Mouse (Mus musculus) G1E (cell line): ENCODE measurements around the gene Cbln3. TPM values are rescaled to one million over a fixed set of nuclear protein-coding genes. Genes with fewer than 3 reads are reported as not detected.

Source experiments
- ATAC-seq: 2 replicates; pipeline ENCODE4 v1.8.0; 2016; ENCODE audit warnings: mild to moderate bottlenecking; ENCODE audit not compliant: insufficient number of reproducible peaks, poor library complexity, low FRiP score, severe bottlenecking; ENCODE audit errors: extremely low read depth
- DNase-seq: peaks from one replicate; pipeline ENCODE4 v3.0.0; 2012; ENCODE audit warnings: low spot score
- H3K27me3 ChIP-seq: 2 replicates; pipeline ENCODE4 v1.6.1; 2012; ENCODE audit warnings: mild to moderate bottlenecking, low read length, inconsistent platforms; ENCODE audit not compliant: insufficient read depth
- H3K36me3 ChIP-seq: replicated peaks from 2 replicates; pipeline ENCODE3; 2012; ENCODE audit warnings: mild to moderate bottlenecking, inconsistent platforms
- H3K4me1 ChIP-seq: 2 replicates; pipeline ENCODE4 v1.6.1; 2012; ENCODE audit warnings: low read depth, low read length, inconsistent platforms, mixed read lengths; ENCODE audit not compliant: insufficient read depth
- H3K4me3 ChIP-seq: 2 replicates; pipeline ENCODE4 v1.5.1; 2012; ENCODE audit warnings: low read depth, mild to moderate bottlenecking, inconsistent platforms, low read length, moderate library complexity, mixed read lengths
- H3K9me3 ChIP-seq: replicated peaks from 2 replicates; pipeline ENCODE4 v1.6.1; 2012; ENCODE audit warnings: inconsistent platforms
- CTCF ChIP-seq: IDR thresholded peaks from 2 replicates; pipeline ENCODE4 v1.5.1; 2012; ENCODE audit warnings: low read depth, low read length, inconsistent platforms, mixed read lengths
- GATA1 ChIP-seq: IDR thresholded peaks from 2 replicates; pipeline ENCODE4 v1.6.1; 2012; ENCODE audit warnings: borderline replicate concordance, low read length, inconsistent platforms, mixed read lengths
- GATA2 ChIP-seq: IDR thresholded peaks from 2 replicates; pipeline ENCODE4 v1.6.1; 2012; ENCODE audit warnings: low read depth, low read length, inconsistent platforms, borderline replicate concordance
- POLR2AphosphoS5 ChIP-seq: IDR thresholded peaks from 2 replicates; pipeline ENCODE4 v1.6.1; 2012; ENCODE audit warnings: low read depth, low read length, inconsistent platforms; ENCODE audit not compliant: insufficient replicate concordance
- TAL1 ChIP-seq: conservative IDR thresholded peaks from 2 replicates; pipeline ENCODE4 v1.6.1; 2012; ENCODE audit warnings: low read depth, low read length, inconsistent platforms, mixed read lengths
- polyA plus RNA-seq: library from polyadenylated mRNA; stranded (reverse); fragments of >175 nt; gene quantifications from 2 replicates; pipeline ENCODE4 v1.2.3, GENCODE M21; 2012
- total RNA-seq, 2 experiments: library from RNA; stranded (forward) in 1 of 2; stranded (reverse) in 1 of 2; fragments of 200-1000 nt in 1 of 2; fragments of >200 nt in 1 of 2; fragmentation: Nextera tagmentation in 1 of 2; gene quantifications; 2 replicates each; pipeline ENCODE4 v1.2.3; 2014 to 2017

The Cbln3 gene
- total and polyA plus RNA-seq, 3 experiments = 0.35 to 0.66 (median 0.53) TPM

DNA sequence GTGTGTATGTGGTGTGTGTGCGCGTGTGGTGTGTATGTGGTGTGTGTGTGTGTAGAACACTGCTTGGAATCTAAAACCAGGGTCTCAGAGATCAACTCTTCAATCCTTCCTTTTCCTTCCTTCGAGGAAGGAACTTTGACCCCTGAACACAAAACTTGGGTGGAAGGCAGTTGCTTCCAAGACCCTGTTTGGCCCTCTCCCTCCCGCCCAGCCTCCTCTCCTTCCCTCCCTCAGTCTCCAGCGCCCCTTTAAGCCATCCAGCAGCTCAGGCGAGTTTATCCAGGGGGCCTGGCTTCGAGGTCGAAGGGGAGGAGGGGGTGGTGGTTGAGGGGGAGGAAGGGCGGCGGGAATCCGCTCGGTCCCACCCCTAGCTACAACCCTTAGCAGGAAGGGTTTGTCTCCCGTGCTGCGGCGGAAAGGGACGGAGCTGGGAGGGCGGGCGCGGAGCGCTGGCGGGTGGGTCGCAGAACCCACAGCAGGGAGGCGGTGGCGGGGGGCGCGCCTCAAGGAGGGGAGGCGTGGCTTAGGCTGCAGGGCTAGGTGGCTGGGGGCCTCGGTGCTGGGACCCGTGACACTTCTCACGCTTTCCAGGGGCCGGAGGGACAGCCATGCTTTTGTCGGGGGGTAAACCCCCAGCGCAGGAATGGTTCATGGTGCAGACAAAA lies 30.4 kb downstream of the Cbln3 start, which contains the start of gene Nynrin:
Gene Nynrin, plus strand, starts transcription at position 390 of the 665 bp plus-strand sequence.
- DNase-seq (no peak), ATAC-seq (no peak)
- Histone ChIP-seq H3K4me1 (peaks cover 37% of the 10 kb centered on the region), H3K9me3 (no peaks in the 10 kb centered on the region), H3K27me3 (peaks cover 67% of the 10 kb centered on the region), H3K36me3 (no peaks in the 10 kb centered on the region), H3K4me3 (peak within 1 kb of the TSS; percentile 71)
- no peak for TF ChIP-seq GATA2
- no peak for TF ChIP-seq CTCF
- no peak for TF ChIP-seq GATA1
- no peak for TF ChIP-seq TAL1
- no peak for TF ChIP-seq POLR2AphosphoS5

DNA sequence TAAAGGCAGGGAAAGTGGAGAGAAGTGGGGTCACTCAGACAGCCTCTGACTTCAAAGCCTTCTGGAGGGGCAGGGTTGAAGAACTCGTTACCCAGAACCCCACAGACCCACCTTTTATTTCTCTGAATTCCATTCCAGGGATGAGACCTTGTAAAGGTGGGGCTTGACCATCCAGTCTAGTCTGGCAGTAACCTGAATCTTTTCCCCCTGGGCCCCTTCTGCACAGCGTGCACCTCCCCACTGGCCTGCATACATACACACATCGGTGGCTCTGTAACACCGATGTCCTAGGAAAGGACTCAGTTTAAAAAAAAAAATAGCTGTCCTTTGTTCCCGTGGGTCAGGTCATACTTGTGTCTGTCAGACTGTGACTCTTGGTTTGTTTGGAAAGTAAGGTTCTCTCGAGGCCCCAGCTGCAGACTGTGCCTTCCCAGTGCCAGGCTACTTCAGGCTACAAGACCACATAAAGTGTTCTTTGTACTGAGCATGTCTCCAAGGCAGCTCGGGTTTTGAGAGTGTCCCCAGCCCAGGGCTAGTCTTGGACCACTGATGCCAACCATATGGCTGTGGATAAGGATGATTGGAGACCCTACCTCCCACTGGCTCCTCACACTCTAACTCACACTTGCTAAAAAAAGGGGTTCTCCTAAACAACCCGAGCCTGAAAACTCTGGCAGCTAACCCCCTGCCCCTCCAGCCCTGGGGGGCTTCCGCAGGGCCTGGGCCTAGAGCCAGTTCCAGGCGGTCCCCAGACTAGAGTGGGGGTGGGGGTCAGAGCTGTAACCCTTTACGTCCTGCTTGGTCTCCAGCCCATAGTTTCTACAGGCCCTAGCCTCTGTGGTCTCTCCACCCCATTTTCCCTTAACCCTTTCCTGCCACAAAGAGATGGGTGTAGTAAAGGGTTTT lies 31.3 kb downstream of the Cbln3 start:
- Histone ChIP-seq H3K4me3 (no peak overlapping the region), H3K36me3 (no peaks in the 10 kb centered on the region), H3K4me1 (peaks cover 37% of the 10 kb centered on the region), H3K27me3 (peaks cover 63% of the 10 kb centered on the region), H3K9me3 (no peaks in the 10 kb centered on the region)
- ATAC-seq (no peak), DNase-seq (no peak)
- TF ChIP-seq CTCF = no peak
- no peak for TF ChIP-seq GATA1
- no peak for TF ChIP-seq TAL1
- TF ChIP-seq POLR2AphosphoS5 = no peak
- TF ChIP-seq GATA2 = no peak

DNA sequence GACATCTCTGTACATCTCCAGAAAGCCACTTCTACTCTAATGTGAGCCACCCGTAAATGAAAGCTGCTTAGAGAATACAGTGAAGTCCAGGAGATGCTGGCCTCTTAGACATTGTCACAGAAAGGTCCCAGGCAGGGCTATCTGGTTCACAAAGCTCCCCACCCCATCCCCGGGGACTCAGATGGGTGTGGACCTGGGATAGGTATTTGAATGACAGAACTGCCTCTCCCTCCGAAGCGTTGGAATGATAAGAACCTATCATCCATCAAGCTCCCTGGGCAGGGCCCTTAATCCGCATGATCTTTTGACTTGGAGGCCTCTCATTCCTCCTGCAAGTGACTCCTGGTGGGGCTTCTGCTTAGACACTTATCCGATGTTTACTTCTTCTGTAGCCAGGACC lies 33.3 kb downstream of the Cbln3 start:
- Histone ChIP-seq H3K9me3 (no peaks in the 10 kb centered on the region), H3K4me1 (peaks cover 38% of the 10 kb centered on the region), H3K36me3 (no peaks in the 10 kb centered on the region), H3K27me3 (peaks cover 58% of the 10 kb centered on the region), H3K4me3 (no peak overlapping the region)
- TF ChIP-seq GATA2 (no peak), CTCF (no peak), TAL1 (no peak), GATA1 (no peak), POLR2AphosphoS5 (no peak)
- DNase-seq = no peak
- ATAC-seq = no peak

DNA sequence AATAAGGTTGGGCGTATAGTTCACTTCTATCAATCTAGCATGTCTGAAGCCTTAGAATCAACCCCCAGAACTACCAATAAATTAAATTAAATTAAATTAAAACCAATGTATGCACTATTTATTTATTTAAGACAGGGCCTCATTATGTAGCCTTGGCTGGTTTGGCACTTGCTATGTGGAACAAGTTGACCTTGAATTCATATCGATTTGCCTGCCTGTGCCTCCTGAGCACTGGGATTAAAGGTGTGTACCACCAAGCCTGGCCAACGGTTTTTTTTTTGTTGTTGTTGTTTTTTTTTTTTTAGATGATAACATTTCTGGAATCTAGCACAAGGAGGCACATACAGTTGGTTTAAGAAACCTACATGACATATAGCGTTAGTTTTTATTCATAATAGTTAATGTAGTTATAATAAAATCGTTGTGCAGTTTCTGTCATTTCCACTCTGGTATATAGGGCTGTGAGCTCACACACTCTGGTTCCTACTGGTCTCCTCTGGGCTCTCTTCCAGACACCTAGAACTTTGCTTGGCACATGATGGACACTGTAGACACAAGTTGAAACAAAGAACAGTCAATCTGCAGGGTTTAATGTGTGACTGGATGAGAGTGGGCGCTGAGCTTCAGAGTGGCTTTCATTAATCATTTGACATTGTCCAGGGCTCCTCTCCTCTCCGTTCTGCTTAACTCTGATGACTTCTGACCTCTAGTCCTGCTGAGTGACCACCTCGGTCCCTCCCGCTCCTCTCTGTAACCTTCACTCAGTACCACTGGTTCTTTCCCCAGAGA lies 38.5 kb downstream of the Cbln3 start:
- TF ChIP-seq POLR2AphosphoS5 (no peak), GATA1 (no peak), TAL1 (no peak), CTCF (no peak), GATA2 (no peak)
- no peak for ATAC-seq
- Histone ChIP-seq H3K4me3 (no peak overlapping the region), H3K27me3 (peaks cover 20% of the 10 kb centered on the region), H3K4me1 (peaks cover 9% of the 10 kb centered on the region), H3K36me3 (no peaks in the 10 kb centered on the region), H3K9me3 (no peaks in the 10 kb centered on the region)
- DNase-seq = no peak

DNA sequence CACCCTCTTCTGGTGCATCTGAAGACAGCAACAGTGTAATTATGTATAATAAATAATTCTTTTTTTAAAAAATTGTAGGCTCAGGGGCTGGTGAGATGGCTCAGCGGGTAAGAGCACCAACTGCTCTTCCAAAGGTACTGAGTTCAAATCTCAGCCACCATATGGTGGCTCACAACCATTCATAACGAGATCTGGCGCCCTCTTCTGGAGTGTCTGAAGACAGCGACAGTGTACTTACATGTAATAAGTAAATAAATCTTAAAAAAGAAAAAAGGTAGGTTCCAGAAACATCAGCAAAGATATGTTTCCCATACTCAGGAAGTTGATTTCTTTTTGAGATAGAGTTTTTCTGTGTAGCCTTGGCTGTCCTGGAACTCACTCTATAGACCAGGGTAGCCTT lies 41.4 kb downstream of the Cbln3 start:
- Histone ChIP-seq H3K4me1 (peaks cover 9% of the 10 kb centered on the region), H3K9me3 (no peaks in the 10 kb centered on the region), H3K27me3 (peaks cover 31% of the 10 kb centered on the region), H3K36me3 (no peaks in the 10 kb centered on the region), H3K4me3 (no peak overlapping the region)
- no peak for ATAC-seq
- DNase-seq = no peak
- no peak for TF ChIP-seq GATA1
- no peak for TF ChIP-seq POLR2AphosphoS5
- no peak for TF ChIP-seq GATA2
- TF ChIP-seq CTCF = no peak
- TF ChIP-seq TAL1 = no peak

DNA sequence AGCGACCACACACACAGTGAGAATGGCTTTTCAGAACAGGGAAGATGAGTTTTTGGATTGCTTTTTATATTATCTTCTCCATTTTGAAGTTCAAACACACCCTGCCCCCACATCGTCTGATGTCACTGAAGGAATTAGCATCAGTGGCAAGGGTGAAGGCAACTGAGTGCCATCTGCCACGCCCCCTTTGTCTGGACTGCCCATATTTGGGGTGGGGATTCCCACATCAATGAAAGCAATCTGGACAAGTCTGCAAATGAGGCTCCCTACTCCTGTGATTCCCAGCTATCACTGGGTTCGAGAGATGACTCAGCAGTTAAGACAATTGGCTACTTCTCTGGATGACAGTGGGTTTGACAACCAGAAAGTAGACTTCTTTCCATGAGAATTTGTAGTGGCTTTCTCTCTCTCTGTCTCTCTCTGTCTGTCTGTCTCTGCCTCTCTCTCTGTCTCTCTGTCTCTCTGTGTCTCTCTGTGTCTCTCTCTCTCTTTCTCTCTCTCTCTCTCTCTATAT lies 43.3 kb downstream of the Cbln3 start:
- no peak for DNase-seq
- TF ChIP-seq GATA2 (no peak), CTCF (no peak), POLR2AphosphoS5 (no peak), TAL1 (no peak), GATA1 (no peak)
- Histone ChIP-seq H3K36me3 (no peaks in the 10 kb centered on the region), H3K4me1 (peaks cover 3% of the 10 kb centered on the region; the same call in 1 of the 2 replicates), H3K27me3 (peaks cover 33% of the 10 kb centered on the region), H3K4me3 (no peak overlapping the region), H3K9me3 (no peaks in the 10 kb centered on the region)
- ATAC-seq = no peak
